Mouse (Mus musculus): Measurements from ENCODE around the gene Ets1. TPM values are rescaled to one million over a fixed set of nuclear protein-coding genes. Genes with fewer than 3 reads are reported as not detected.

Gene Ets1
- total RNA-seq, 4 experiments from 2014 or later, result 9.7 to 11.3 (median 10.7) TPM

GRCm38 (mm10) chr9:32616516-32617429 is 19.2 kb upstream of the Ets1 start:
- no peak for DNase-seq (ENCODE audit: low spot score in 2 of 2)

GRCm38 (mm10) chr9:32617430-32617768 is 18.6 kb upstream of the Ets1 start:
- no peak for DNase-seq (ENCODE audit: low spot score in 2 of 2)

- DNase-seq (ENCODE audit: low spot score in 2 of 2), result no peak
Observed at GRCm38 (mm10) chr9:32618544-32619120, 17.4 kb upstream of the Ets1 start.

GRCm38 (mm10) chr9:32619661-32620060 is 16.4 kb upstream of the Ets1 start:
- DNase-seq (ENCODE audit: low spot score in 2 of 2), result no peak

- DNase-seq (ENCODE audit: low spot score in 2 of 2), result no peak
Observed at GRCm38 (mm10) chr9:32620446-32620845, 15.6 kb upstream of the Ets1 start.

- no peak for DNase-seq (ENCODE audit: low spot score in 2 of 2)
Observed at GRCm38 (mm10) chr9:32629385-32629981, 6.5 kb upstream of the Ets1 start.

- DNase-seq (ENCODE audit: low spot score in 2 of 2), result no peak
Observed at GRCm38 (mm10) chr9:32631341-32631740, 4.7 kb upstream of the Ets1 start.

- no peak for DNase-seq (ENCODE audit: low spot score in 2 of 2)
Observed at GRCm38 (mm10) chr9:32632237-32632636, 3.8 kb upstream of the Ets1 start.

GRCm38 (mm10) chr9:32644981-32645380 is 9.0 kb downstream of the Ets1 start:
- no peak for DNase-seq (ENCODE audit: low spot score in 2 of 2)

GRCm38 (mm10) chr9:32645475-32645874 is 9.5 kb downstream of the Ets1 start:
- DNase-seq (ENCODE audit: low spot score in 2 of 2), result no peak

- no peak for DNase-seq (ENCODE audit: low spot score in 2 of 2)
Observed at GRCm38 (mm10) chr9:32646539-32647258, 10.7 kb downstream of the Ets1 start.

- no peak for DNase-seq (ENCODE audit: low spot score in 2 of 2)
Observed at GRCm38 (mm10) chr9:32647506-32648250, 11.7 kb downstream of the Ets1 start.

- DNase-seq (ENCODE audit: low spot score in 2 of 2), result no peak
Observed at GRCm38 (mm10) chr9:32648286-32648685, 12.3 kb downstream of the Ets1 start.

- no peak for DNase-seq (ENCODE audit: low spot score in 2 of 2)
Observed at GRCm38 (mm10) chr9:32650738-32651137, 14.7 kb downstream of the Ets1 start.

GRCm38 (mm10) chr9:32652112-32652511 is 16.1 kb downstream of the Ets1 start:
- DNase-seq (ENCODE audit: low spot score in 2 of 2), result no peak

- no peak for DNase-seq (ENCODE audit: low spot score in 2 of 2)
Observed at GRCm38 (mm10) chr9:32654305-32654704, 18.3 kb downstream of the Ets1 start.

- no peak for DNase-seq (ENCODE audit: low spot score in 2 of 2)
Observed at GRCm38 (mm10) chr9:32656351-32656844, 20.4 kb downstream of the Ets1 start.

- no peak for DNase-seq (ENCODE audit: low spot score in 2 of 2)
Observed at GRCm38 (mm10) chr9:32657124-32657523, 21.1 kb downstream of the Ets1 start.

GRCm38 (mm10) chr9:32660406-32660960 is 24.5 kb downstream of the Ets1 start:
- no peak for DNase-seq (ENCODE audit: low spot score in 2 of 2)

- DNase-seq (ENCODE audit: low spot score in 2 of 2), result no peak
Observed at GRCm38 (mm10) chr9:32661071-32661470, 25.1 kb downstream of the Ets1 start.

- DNase-seq (ENCODE audit: low spot score in 2 of 2), result no peak
Observed at GRCm38 (mm10) chr9:32661561-32661960, 25.5 kb downstream of the Ets1 start.
